Mouse (Mus musculus) forebrain, postnatal 0 days (tissue): ENCODE data around the gene Stoml1. TPM values are rescaled to one million over a fixed set of nuclear protein-coding genes. Genes with fewer than 3 reads are reported as not detected.
"Not testable (repeated sequence)": the region's sequence is repeated elsewhere in the genome, so short reads cannot be mapped to it uniquely, and the experiment has no call there.

Experiments
- ATAC-seq: fragments of 200-750 bp; cut with Nextera tagmentation; 2 replicates; pipeline ENCODE4 v1.8.0; 2017; ENCODE audit warnings: mild to moderate bottlenecking, moderate library complexity
- DNase-seq: peaks from one replicate; pipeline ENCODE4 v3.0.0-alpha.2; 2015
- H3K27ac ChIP-seq: fragments of 300-500 bp; sonication (generic); 2 replicates; pipeline ENCODE4 v1.5.1; 2014; ENCODE audit warnings: low read depth, mild to moderate bottlenecking, antibody characterized with exemption, low read length, moderate library complexity, mixed read lengths
- H3K27me3 ChIP-seq: fragments of 300-500 bp; sonication (generic); 2 replicates; pipeline ENCODE4 v1.6.1; 2014; ENCODE audit warnings: mild to moderate bottlenecking, low read length, mixed read lengths; ENCODE audit not compliant: insufficient read depth
- H3K36me3 ChIP-seq: fragments of 300-500 bp; sonication (generic); 2 replicates; pipeline ENCODE4 v1.6.1; 2014; ENCODE audit warnings: mild to moderate bottlenecking, moderate library complexity; ENCODE audit not compliant: insufficient read depth
- H3K4me1 ChIP-seq: fragments of 300-500 bp; sonication (generic); 2 replicates; pipeline ENCODE4 v1.6.1; 2014; ENCODE audit warnings: antibody characterized with exemption; ENCODE audit not compliant: insufficient read depth
- H3K4me2 ChIP-seq: fragments of 300-500 bp; sonication (generic); 2 replicates; pipeline ENCODE4 v1.6.1; 2014; ENCODE audit warnings: low read depth, mild to moderate bottlenecking, moderate library complexity
- H3K4me3 ChIP-seq: fragments of 300-500 bp; sonication (generic); 2 replicates; pipeline ENCODE4 v1.5.1; 2014; ENCODE audit warnings: low read depth, low read length, mixed read lengths
- H3K9ac ChIP-seq: fragments of 300-500 bp; sonication (generic); 2 replicates; pipeline ENCODE4 v1.6.1; 2014; ENCODE audit warnings: mild to moderate bottlenecking
- H3K9me3 ChIP-seq: fragments of 300-500 bp; sonication (generic); 2 replicates; pipeline ENCODE4 v1.6.1; 2016; ENCODE audit warnings: low read length
- CTCF ChIP-seq: sonication (generic); IDR thresholded peaks from 2 replicates; pipeline ENCODE4 v1.5.1; 2016; ENCODE audit warnings: antibody characterized with exemption, control low read depth, low read depth
- WGBS: fragments of 180-500 bp; shearing (Covaris S2); extraction: QIAGEN DNeasy Blood & Tissue Kit; methylation state at CpG from one replicate; pipeline ENCODE4 v1.1.7; 2014; 5-methylcytosine and 5-hydroxymethylcytosine counted together
- polyA plus RNA-seq: library from polyadenylated mRNA; unstranded; fragments of >200 nt; fragmentation: Nextera tagmentation; extraction: Ambion mirVana; gene quantifications from 2 replicates; pipeline ENCODE4 v1.2.1, GENCODE M21; 2015
- total RNA-seq: library from RNA; depleted of rRNA; stranded (reverse); fragments of >200 nt; gene quantifications from 2 replicates; pipeline ENCODE4 v1.2.3, GENCODE M21; 2014

Stoml1 gene
- total and polyA plus RNA-seq, 2 experiments from 2014 or later, result 142 to 149 TPM

GRCm38 (mm10) chr9:58250322-58250721 is 2.6 kb upstream of the Stoml1 start:
- DNase-seq (no peak), ATAC-seq (no peak)
- no peak overlapping the region for H3K9ac ChIP-seq
- H3K27ac ChIP-seq, result no peak overlapping the region
- WGBS, result 81% methylated on average over 8 of the region's 8 CpGs
- H3K27me3 ChIP-seq, result no peaks in the 10 kb centered on the region
- H3K4me1 ChIP-seq, result 0 out of 2 replicates have a peak, but pooled peaks cover 8% of the 10 kb centered on the region
- H3K4me2 ChIP-seq, result peak overlapping the region; percentile 62; the same call in 1 of the 2 replicates
- TF ChIP-seq CTCF, result no peak
- H3K36me3 ChIP-seq, result no peaks in the 10 kb centered on the region
- no peaks in the 10 kb centered on the region for H3K9me3 ChIP-seq
- no peak overlapping the region for H3K4me3 ChIP-seq

- H3K27me3 ChIP-seq, H3K9ac ChIP-seq, H3K4me2 ChIP-seq, ATAC-seq, DNase-seq, H3K36me3 ChIP-seq, H3K27ac ChIP-seq, H3K4me3 ChIP-seq, H3K4me1 ChIP-seq, H3K9me3 ChIP-seq: not testable (repeated sequence)
- WGBS, result 91% methylated on average over 1 of the region's 1 CpGs
Measured at GRCm38 (mm10) chr9:58250730-58251129, 2.2 kb upstream of the Stoml1 start.

- ATAC-seq, result not testable (repeated sequence)
Measured at GRCm38 (mm10) chr9:58253805-58254122, 800 bp downstream of the Stoml1 start.

GRCm38 (mm10) chr9:58255105-58255504 is 2.1 kb downstream of the Stoml1 start:
- TF ChIP-seq CTCF, result no peak
- ATAC-seq, result no peak
- no peak for DNase-seq
- Histone ChIP-seq H3K27ac (no peak overlapping the region), H3K4me3 (no peak overlapping the region), H3K9me3 (no peaks in the 10 kb centered on the region), H3K27me3 (no peaks in the 10 kb centered on the region), H3K9ac (no peak overlapping the region), H3K36me3 (peaks cover 41% of the 10 kb centered on the region), H3K4me2 (no peak overlapping the region), H3K4me1 (0 out of 2 replicates have a peak, but pooled peaks cover 3% of the 10 kb centered on the region)
- 54% methylated on average over 2 of the region's 2 CpGs for WGBS

More at GRCm38 (mm10) chr9:58253805-58254122, 800 bp downstream of the Stoml1 start:
- not testable (repeated sequence) for H3K4me1 ChIP-seq, DNase-seq, H3K9me3 ChIP-seq, H3K27me3 ChIP-seq
- 71% methylated on average over 5 of the region's 5 CpGs for WGBS
- peak overlapping the region; percentile 75 for H3K4me2 ChIP-seq
- peaks cover 30% of the 10 kb centered on the region for H3K36me3 ChIP-seq
- peak overlapping the region; percentile 82 for H3K4me3 ChIP-seq
- H3K27ac ChIP-seq, result peak overlapping the region; percentile 76
- H3K9ac ChIP-seq, result peak overlapping the region; percentile 86

- Histone ChIP-seq H3K4me3 (no peak overlapping the region), H3K36me3 (peaks cover 48% of the 10 kb centered on the region), H3K27me3 (no peaks in the 10 kb centered on the region), H3K4me2 (no peak overlapping the region), H3K9me3 (no peaks in the 10 kb centered on the region), H3K4me1 (0 out of 2 replicates have a peak, but pooled peaks cover 3% of the 10 kb centered on the region), H3K9ac (no peak overlapping the region), H3K27ac (no peak overlapping the region)
- DNase-seq, result no peak
- TF ChIP-seq CTCF, result no peak
- no peak for ATAC-seq
- WGBS, result 91% methylated on average over 10 of the region's 10 CpGs
Measured at GRCm38 (mm10) chr9:58255704-58256685, 3.0 kb downstream of the Stoml1 start.

- Histone ChIP-seq H3K4me1 (no peaks in the 10 kb centered on the region), H3K4me2 (no peak overlapping the region), H3K9me3 (no peaks in the 10 kb centered on the region), H3K4me3 (no peak overlapping the region), H3K27me3 (no peaks in the 10 kb centered on the region), H3K9ac (no peak overlapping the region), H3K27ac (no peak overlapping the region), H3K36me3 (peaks cover 46% of the 10 kb centered on the region)
- WGBS, result 93% methylated on average over 5 of the region's 5 CpGs
- TF ChIP-seq CTCF, result no peak
- DNase-seq, result no peak
- no peak for ATAC-seq
Measured at GRCm38 (mm10) chr9:58262507-58262906, 9.5 kb downstream of the Stoml1 start.

GRCm38 (mm10) chr9:58265368-58265767 is 12.4 kb downstream of the Stoml1 start:
- peaks cover 22% of the 10 kb centered on the region for H3K36me3 ChIP-seq
- no peaks in the 10 kb centered on the region for H3K9me3 ChIP-seq
- DNase-seq, result no peak
- WGBS, result 80% methylated on average over 3 of the region's 3 CpGs
- H3K27ac ChIP-seq, result no peak overlapping the region
- no peak overlapping the region for H3K9ac ChIP-seq
- H3K4me3 ChIP-seq, result no peak overlapping the region
- no peak for ATAC-seq
- no peak overlapping the region for H3K4me2 ChIP-seq
- no peak for TF ChIP-seq CTCF
- H3K4me1 ChIP-seq, result no peaks in the 10 kb centered on the region
- no peaks in the 10 kb centered on the region for H3K27me3 ChIP-seq
